Comparison of ENCODE assay signal across 8 mouse cellular contexts in genomic region chr1:171328839-171329432, GRCm38 (mm10). TPM values are rescaled to one million over a fixed set of nuclear protein-coding genes. Genes with fewer than 3 reads are reported as not detected.
DNase-seq lines count a peak whose midpoint lies in the region; ATAC-seq lines count a peak whose summit lies in the region.

Gene Dedd, plus strand, starts transcription at chr1:171329145.

- H3K27me3 ChIP-seq in heart, embryonic 10.5 days (ENCODE audit: insufficient read depth, poor library complexity, severe bottlenecking) = no peaks in the 10 kb centered on the region
- no peaks in the 10 kb centered on the region for H3K27me3 ChIP-seq in kidney, embryonic 15.5 days

- peak within 1 kb of the TSS; percentile 100 for H3K27ac ChIP-seq in heart, embryonic 10.5 days
- H3K27ac ChIP-seq in kidney, embryonic 15.5 days = peak within 1 kb of the TSS; percentile 100

- peak within 1 kb of the TSS; percentile 77 for H3K4me2 ChIP-seq in kidney, embryonic 15.5 days

- no peaks in the 10 kb centered on the region for H3K9me3 ChIP-seq in heart, embryonic 10.5 days
- H3K9me3 ChIP-seq in kidney, embryonic 15.5 days (replicated peaks) = no peaks in the 10 kb centered on the region

- peak; percentile 85 for ATAC-seq in erythroblast, adult 5-6 weeks (replicated peaks; ENCODE audit: low FRiP score, poor library complexity, severe bottlenecking)
- ATAC-seq in kidney, embryonic 15.5 days (replicated peaks; ENCODE audit: low FRiP score) = peak; percentile 93
- ATAC-seq in monocyte, adult 5-6 weeks (replicated peaks; ENCODE audit: insufficient number of reproducible peaks, low FRiP score, low TSS enrichment, poor library complexity, severe bottlenecking) = peak; percentile 97

- peaks cover 4% of the 10 kb centered on the region; the same call in 1 of the 2 replicates for H3K36me3 ChIP-seq in heart, embryonic 10.5 days
- peaks cover 21% of the 10 kb centered on the region; the same call in 1 of the 2 replicates for H3K36me3 ChIP-seq in kidney, embryonic 15.5 days

- WGBS in heart, embryonic 10.5 days = under 1% methylated on average over 48 of the region's 48 CpGs
- WGBS in kidney, embryonic 15.5 days = under 1% methylated on average over 40 of the region's 48 CpGs

- DNase-seq in B cell, adult 2 months = peak; percentile 89 to 91
- DNase-seq in brain, adult 2 months (ENCODE audit: low read depth, low spot score) = peak; percentile 99
- DNase-seq in heart, embryonic 10.5 days (ENCODE audit: low spot score) = peak; percentile 97
- peak; percentile 89 for DNase-seq in liver
- peak; percentile 86 to 91 for DNase-seq in spleen, postnatal 4 days (ENCODE audit: low spot score in 2 of 2)

- peak within 1 kb of the TSS; percentile 94 for H3K4me3 ChIP-seq in heart, embryonic 10.5 days
- peak within 1 kb of the TSS; percentile 91 for H3K4me3 ChIP-seq in kidney, embryonic 15.5 days (replicated peaks)

- peak within 1 kb of the TSS; percentile 99 for H3K9ac ChIP-seq in kidney, embryonic 15.5 days

- peaks cover 42% of the 10 kb centered on the region for H3K4me1 ChIP-seq in heart, embryonic 10.5 days
- H3K4me1 ChIP-seq in kidney, embryonic 15.5 days = peaks cover 41% of the 10 kb centered on the region

RNA-seq across cellular contexts. Expression of gene Dedd, which starts in this region (rescaled TPM):
- total RNA-seq in erythroblast, adult 5-6 weeks (2015; ENCODE audit: low replicate concordance) = 3.8 and 4.8 TPM in 2 replicates
- total RNA-seq in erythroblast, adult 5-6 weeks (2017; ENCODE audit: low replicate concordance) = 4.3 and 6.7 TPM in 2 replicates
- 40.8 and 43.8 TPM in 2 replicates for polyA plus RNA-seq in heart, embryonic 10.5 days (2016; fragmentation: Nextera tagmentation; extraction: Ambion mirVana)
- 53.1 and 55.7 TPM in 2 replicates for polyA plus RNA-seq in kidney, embryonic 15.5 days (2015; fragmentation: Nextera tagmentation; extraction: Ambion mirVana)
- 9.8 to 12.6 TPM (median 11.4 TPM) in 3 replicates for total RNA-seq in monocyte, adult 5-6 weeks (2017)

Comparison
In these comparisons a context has a peak if more than half of its experiments do, and no peak if none do; other contexts are left out.
1. Peak in every context shown above with its lines: DNase-seq, ATAC-seq, H3K4me3 ChIP-seq and H3K27ac ChIP-seq.